Mouse (Mus musculus) brain, embryonic 14.5 days (tissue): ENCODE measurements around the gene Dnah17.

Source experiments
- CTCF ChIP-seq: fragments of 200-500 bp; IDR thresholded peaks from 2 replicates; pipeline ENCODE4 v1.5.1; 2012; ENCODE audit warnings: inconsistent platforms, mild to moderate bottlenecking, moderate library complexity, borderline replicate concordance; ENCODE audit not compliant: insufficient read depth, insufficient read length; ENCODE audit errors: extremely low read depth
- POLR2A ChIP-seq: fragments of 200-500 bp; IDR thresholded peaks from 2 replicates; pipeline ENCODE4 v1.6.1; 2012; ENCODE audit warnings: mild to moderate bottlenecking, inconsistent platforms, borderline replicate concordance; ENCODE audit not compliant: poor library complexity, insufficient read depth, insufficient read length, severe bottlenecking; ENCODE audit errors: extremely low read depth

DNA sequence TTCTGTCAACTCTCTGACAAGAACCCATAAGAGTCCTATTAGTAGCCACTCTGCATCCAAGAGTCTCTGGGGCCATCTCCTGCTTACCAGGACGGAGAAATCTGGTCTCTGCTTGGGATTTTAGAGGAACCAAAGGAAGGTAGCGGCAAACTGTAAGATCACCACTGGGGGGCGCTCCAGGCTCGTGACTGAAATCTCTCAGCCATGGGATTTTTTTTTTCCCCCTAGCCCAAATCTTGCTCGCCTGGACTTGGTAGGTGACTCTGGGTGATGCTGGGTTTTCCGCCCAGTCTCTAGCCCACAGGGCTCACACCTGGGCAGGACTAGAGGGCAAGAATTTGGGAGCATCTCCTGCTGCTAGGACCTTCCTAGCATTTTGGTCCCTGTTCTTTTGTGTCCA is 46.6 kb downstream of the Dnah17 start:
- TF ChIP-seq CTCF = peak; percentile 87
- TF ChIP-seq POLR2A = no peak
